Mouse (Mus musculus) frontal cortex, adult 2 months (tissue): ENCODE data around the gene Txndc11. TPM values are rescaled to one million over a fixed set of nuclear protein-coding genes. Genes with fewer than 3 reads are reported as not detected.

Experiments used
- DNase-seq, 2 experiments: peaks; one replicate each; pipeline ENCODE4 v3.0.0; 2022; ENCODE audit warnings: low spot score in 1 of 2; ENCODE audit errors: extremely low spot score in 1 of 2
- polyA plus RNA-seq: library from polyadenylated mRNA; depleted of rRNA; stranded (reverse); fragments of >200 nt; gene quantifications from 2 replicates; pipeline ENCODE4 v1.2.3, GENCODE M21; 2012; rRNA removed

Txndc11 gene
- polyA plus RNA-seq, 1 experiment = 31.0 TPM

GRCm38 (mm10) chr16:11028206-11028605 lies 106.2 kb downstream of the Txndc11 start:
- DNase-seq = no peak

Other genes starting within 250 kb of the Txndc11 start
- gene Snn, start 73.7 kb downstream of the Txndc11 start, polyA plus RNA-seq = 201 and 227 TPM in 2 replicates
- 47.6 and 49.6 TPM in 2 replicates for gene Litaf, start 68.5 kb downstream of the Txndc11 start, polyA plus RNA-seq
- 90.4 and 104 TPM in 2 replicates for gene Zc3h7a, start 41.7 kb upstream of the Txndc11 start, polyA plus RNA-seq
- 41.9 and 45.8 TPM in 2 replicates for gene Rsl1d1, start 68.7 kb upstream of the Txndc11 start, polyA plus RNA-seq
- gene Gspt1, start 119.7 kb upstream of the Txndc11 start, polyA plus RNA-seq = 37.9 and 45.7 TPM in 2 replicates
- 1.2 and 1.5 TPM in 2 replicates for gene Tnfrsf17, start 179.2 kb upstream of the Txndc11 start, polyA plus RNA-seq
- gene Snx29, start 188.3 kb upstream of the Txndc11 start, polyA plus RNA-seq = 7.7 and 9.1 TPM in 2 replicates